Mouse (Mus musculus) lung, postnatal 0 days (tissue): ENCODE data around the gene Msgn1.

ENCODE experiments used
- CTCF ChIP-seq: IDR thresholded peaks from 2 replicates; pipeline ENCODE4 v1.5.1; 2016; ENCODE audit warnings: antibody characterized with exemption, mild to moderate bottlenecking
- EP300 ChIP-seq: IDR thresholded peaks from 2 replicates; pipeline ENCODE4 v1.6.1; 2016; ENCODE audit warnings: antibody characterized with exemption, mild to moderate bottlenecking, control low read depth

DNA sequence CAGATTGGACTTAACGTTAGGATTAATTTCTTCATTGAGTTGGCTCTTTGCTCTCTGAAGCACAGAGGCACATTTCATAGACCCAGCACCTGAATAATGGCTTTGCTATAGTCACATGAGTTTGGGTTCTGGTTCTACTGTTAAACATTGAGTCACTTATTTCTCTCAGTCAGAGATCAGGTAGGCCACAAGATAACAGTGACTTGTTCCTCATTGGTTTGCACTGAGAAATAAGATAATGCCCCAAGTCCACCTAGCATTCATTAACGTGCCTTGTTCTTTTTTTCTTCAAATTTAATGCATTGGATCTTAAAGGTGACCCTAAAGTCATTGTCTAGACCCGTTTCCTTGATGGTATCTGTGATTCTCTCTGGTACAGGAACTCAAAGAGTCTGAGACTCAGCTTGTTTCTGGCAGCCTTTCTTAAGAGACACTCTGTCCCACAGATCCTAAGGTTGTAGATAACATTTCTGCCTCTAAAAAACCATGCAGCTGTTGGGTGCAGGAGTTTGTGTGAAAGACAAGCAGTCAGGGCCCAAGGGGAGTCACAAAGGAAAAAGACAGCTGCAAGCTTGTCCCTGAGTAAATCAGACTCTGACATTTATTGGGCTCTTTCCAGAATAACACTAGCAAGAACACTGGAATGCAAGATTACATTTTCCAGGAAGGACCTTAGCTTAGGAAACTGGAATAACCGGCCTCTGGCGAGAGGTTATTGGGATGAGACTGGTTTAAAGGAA lies 17.9 kb upstream of the Msgn1 start:
- no peak for TF ChIP-seq CTCF
- 0 out of 2 replicates have a peak, but pooled peaks have one; percentile 51 for TF ChIP-seq EP300
